Mouse (Mus musculus): ENCODE measurements around the gene Islr2. TPM values are rescaled to one million over a fixed set of nuclear protein-coding genes. Genes with fewer than 3 reads are reported as not detected.
"Not testable (repeated sequence)": the region's sequence is repeated elsewhere in the genome, so short reads cannot be mapped to it uniquely, and the experiment has no call there.

Islr2 gene
- polyA plus RNA-seq (2011; ENCODE audit: insufficient read depth, insufficient read length, low replicate concordance, missing spikeins), result 0.49 TPM in 1 of 2 replicates, not detected in the other

DNA sequence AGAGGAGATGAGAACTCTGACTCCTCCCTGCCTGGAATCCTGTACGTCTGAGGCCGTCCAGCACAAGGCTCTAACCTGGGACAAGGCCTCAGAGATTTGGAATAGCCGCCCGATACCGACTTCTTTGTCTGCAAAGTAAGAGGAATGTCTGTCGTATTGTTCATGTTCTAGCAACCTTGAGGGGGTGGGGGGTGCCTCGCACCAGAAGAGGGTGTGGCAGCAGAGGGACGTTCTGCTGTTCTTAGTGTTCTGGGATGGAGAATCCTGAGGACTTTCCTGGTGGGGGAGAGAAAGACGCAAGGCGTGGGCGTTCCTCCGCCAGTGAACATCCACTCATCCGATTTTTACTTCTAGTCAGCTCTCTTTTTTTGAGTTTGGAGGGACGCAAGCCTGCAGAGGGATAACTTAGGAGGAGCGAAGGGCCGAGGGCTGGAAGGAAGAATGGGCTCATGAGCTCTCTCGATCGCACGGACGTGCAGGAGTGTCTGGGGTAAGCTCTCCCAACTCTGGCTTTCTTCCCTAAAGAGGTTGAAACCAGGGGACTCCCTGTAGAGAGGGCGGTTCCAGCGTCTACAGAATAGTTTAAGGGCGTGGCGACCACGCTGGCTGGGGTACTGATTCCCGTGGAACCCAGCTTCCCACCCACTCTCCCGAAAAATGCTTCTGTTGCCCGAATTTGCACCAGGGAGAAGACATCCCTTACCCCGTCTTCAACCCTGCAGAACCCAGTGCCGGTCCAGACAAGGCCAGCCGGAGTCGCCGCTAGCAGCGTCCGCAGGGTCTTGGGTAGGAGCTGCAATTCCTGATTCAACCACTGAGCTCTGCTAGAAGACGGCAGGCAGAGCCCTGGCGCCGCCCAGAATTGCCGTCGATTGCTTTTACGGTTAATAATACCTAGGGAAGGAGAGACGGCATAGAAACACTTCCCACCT, at the start of gene Islr2, which contains the start of gene Islr:
Islr2 (minus strand) TSS at position 804 of the 932 bp plus-strand sequence.
Islr (minus strand) TSS at position 791 of the 932 bp plus-strand sequence.
- no peaks in the 10 kb centered on the region for H3K4me1 ChIP-seq (ENCODE audit: control insufficient read depth, insufficient read depth, low read length)
- no peak within 1 kb of the TSS; the same call in 1 of the 2 replicates for H3K27ac ChIP-seq (ENCODE audit: control insufficient read depth, insufficient read depth, low read depth, low read length, poor library complexity)
- TF ChIP-seq CTCF (IDR thresholded peaks at IDR 0.05; ENCODE audit: control insufficient read depth, insufficient read depth, low read length), result peak; percentile 41; the same call in 1 of the 2 replicates
- TF ChIP-seq POLR2A (IDR thresholded peaks at IDR 0.05; ENCODE audit: borderline replicate concordance, control insufficient read depth, low read depth, low read length), result no peak
- 8% methylated on average over 42 of the region's 42 CpGs for WGBS
- peak within 1 kb of the TSS; percentile 65 for H3K4me3 ChIP-seq (replicated peaks; ENCODE audit: control insufficient read depth, low read depth, low read length)

DNA sequence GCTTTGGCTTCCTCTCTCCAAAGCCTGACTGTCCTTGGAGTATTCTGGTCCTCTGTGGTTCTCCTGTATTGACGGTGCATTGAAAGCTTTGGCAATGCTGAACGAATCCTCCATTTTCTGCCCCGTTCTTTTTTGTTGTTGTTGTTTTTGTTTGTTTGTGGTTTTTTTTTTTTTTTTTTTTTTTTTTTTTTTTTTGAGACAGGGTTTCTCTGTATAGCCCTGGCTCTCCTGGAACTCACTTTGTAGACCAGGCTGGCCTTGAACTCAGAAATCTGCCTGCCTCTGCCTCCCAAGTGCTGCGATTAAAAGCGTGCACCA, 49.6 kb upstream of the Islr2 start:
- Histone ChIP-seq H3K4me1 (ENCODE audit: control insufficient read depth, insufficient read depth, low read length) (peaks cover 12% of the 10 kb centered on the region), H3K27ac (ENCODE audit: control insufficient read depth, insufficient read depth, low read depth, low read length, poor library complexity) (peak overlapping the region; percentile 74)
- WGBS, result 53% methylated on average over 5 of the region's 5 CpGs

DNA sequence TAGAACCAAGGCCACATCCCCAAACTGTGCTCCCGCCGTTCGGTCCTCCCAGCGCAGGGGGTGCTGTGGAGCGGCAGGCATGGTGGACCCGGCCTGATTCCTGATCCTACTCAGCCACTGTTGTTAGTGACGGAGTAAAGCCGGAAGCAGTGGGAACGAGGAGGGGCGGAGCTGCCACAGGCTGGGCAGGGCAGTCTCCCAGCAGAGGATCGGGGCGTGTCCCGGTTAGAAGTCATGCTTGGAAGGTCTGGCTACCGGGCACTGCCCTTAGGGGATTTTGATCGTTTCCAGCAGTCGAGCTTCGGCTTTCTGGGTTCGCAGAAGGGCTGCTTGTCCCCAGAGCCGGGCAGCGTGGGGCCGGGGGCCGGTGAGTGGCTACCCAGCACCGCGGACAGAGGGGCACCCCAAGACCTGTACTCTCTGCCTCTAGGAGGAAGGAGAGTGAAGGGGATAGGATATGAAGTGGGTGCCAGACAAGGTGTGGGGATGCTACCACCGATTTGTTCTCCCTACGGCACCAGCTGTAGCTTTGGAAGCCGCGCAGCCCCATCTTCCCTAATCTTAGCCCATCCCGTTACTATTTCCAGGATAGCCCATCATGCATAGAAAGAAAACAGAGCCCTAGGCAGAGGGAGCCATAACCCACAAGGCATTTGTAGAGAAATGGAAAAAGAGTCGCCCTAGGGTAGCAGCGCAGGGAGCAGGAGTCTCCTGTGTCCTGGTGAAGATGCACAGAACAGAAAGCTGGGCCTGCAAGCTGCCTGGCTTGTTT, 49.1 kb upstream of the Islr2 start, which contains the start of gene Stoml1:
Stoml1 (plus strand) TSS at position 132 of the 772 bp plus-strand sequence.
- under 1% methylated on average over 31 of the region's 31 CpGs for WGBS
- peak within 1 kb of the TSS; percentile 70 for H3K4me3 ChIP-seq (replicated peaks; ENCODE audit: control insufficient read depth, low read depth, low read length)
- peaks cover 12% of the 10 kb centered on the region for H3K4me1 ChIP-seq (ENCODE audit: control insufficient read depth, insufficient read depth, low read length)
- peak within 1 kb of the TSS; percentile 74 for H3K27ac ChIP-seq (ENCODE audit: control insufficient read depth, insufficient read depth, low read depth, low read length, poor library complexity)
- TF ChIP-seq CTCF (IDR thresholded peaks at IDR 0.05; ENCODE audit: control insufficient read depth, insufficient read depth, low read length) (peak; percentile 89), POLR2A (IDR thresholded peaks at IDR 0.05; ENCODE audit: borderline replicate concordance, control insufficient read depth, low read depth, low read length) (peak; percentile 75; the same call in 1 of the 2 replicates)

More for the DNA sequence above, 49.6 kb upstream of the Islr2 start:
- H3K4me3 ChIP-seq (replicated peaks; ENCODE audit: control insufficient read depth, low read depth, low read length), result peak overlapping the region; percentile 70

DNA sequence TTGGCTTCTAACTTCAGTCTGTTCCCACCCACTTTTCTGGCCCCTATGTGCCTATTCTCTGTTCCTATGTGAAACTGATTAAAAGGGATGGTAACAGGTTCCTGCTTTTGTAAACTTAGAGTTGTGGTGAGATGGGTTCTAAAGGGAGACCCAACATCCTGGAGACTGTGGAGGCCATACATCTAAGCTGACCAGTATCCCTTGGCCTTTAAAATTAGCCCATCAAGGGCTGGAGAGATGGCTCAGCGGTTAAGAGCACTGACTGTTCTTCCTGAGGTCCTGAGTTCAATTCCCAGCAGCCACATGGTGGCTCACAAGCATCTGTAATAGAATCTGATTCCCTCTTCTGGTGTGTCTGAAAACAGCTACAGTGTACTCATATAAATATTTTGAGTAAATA, 46.6 kb upstream of the Islr2 start:
- not testable (repeated sequence) for H3K27ac ChIP-seq (ENCODE audit: control insufficient read depth, insufficient read depth, low read depth, low read length, poor library complexity); H3K4me3 ChIP-seq (replicated peaks; ENCODE audit: control insufficient read depth, low read depth, low read length); H3K4me1 ChIP-seq (ENCODE audit: control insufficient read depth, insufficient read depth, low read length)
- 95% methylated on average over 1 of the region's 1 CpGs for WGBS

DNA sequence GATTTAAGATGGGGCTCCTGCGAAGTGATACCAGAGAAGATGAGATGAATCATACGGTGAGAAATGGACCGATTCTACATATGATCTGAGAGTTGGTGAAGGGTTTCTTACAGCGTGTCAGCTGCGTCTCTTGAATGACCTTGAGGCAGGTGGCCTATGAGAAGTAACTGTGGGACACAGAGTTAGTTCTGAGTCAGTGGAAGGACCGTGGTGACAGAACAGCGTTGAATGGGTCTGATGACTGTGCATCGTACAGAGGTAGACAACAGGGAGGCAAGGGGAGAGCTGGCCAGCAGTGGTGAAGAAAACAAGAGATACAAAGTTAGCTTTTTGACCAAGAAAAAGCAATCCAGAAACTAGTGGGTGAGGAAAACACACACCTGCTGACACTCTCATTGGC, 46.2 kb upstream of the Islr2 start:
- no peak overlapping the region for H3K4me3 ChIP-seq (replicated peaks; ENCODE audit: control insufficient read depth, low read depth, low read length)
- 79% methylated on average over 8 of the region's 8 CpGs for WGBS
- peaks cover 6% of the 10 kb centered on the region; the same call in 1 of the 2 replicates for H3K4me1 ChIP-seq (ENCODE audit: control insufficient read depth, insufficient read depth, low read length)
- TF ChIP-seq POLR2A (IDR thresholded peaks at IDR 0.05; ENCODE audit: borderline replicate concordance, control insufficient read depth, low read depth, low read length), result no peak
- no peak for TF ChIP-seq CTCF (IDR thresholded peaks at IDR 0.05; ENCODE audit: control insufficient read depth, insufficient read depth, low read length)
- no peak overlapping the region for H3K27ac ChIP-seq (ENCODE audit: control insufficient read depth, insufficient read depth, low read depth, low read length, poor library complexity)

DNA sequence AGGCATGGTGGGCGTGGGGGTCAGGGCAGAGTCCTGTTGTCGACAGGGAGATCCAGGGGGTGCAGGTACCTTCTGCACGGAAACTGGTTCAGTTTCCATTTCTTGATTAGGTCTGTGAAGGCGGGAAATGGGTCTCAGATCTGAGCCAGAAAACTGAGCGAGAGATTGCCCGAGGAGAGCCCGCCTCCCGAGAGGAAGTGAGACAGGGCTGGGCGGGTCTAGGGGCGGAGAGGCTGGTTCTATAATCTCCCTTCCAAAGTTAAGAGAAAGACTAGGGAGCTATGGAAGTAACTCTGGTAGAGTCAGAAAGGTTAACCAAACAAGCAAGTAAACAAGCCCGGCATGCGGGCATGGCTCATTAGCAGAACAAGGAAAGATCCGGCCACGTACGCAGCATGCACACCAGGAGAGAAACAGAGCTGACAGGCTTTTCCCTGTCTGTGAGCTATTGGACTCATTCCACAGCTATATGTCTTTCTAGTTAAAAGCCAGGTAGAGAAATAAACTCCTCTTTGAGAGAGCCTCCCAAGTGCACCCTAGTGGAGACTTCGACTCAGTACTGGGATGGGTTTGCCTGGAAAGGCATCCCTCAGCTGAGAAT, 45.6 kb upstream of the Islr2 start, which contains the start of gene Pml:
Pml (minus strand) TSS at position 195 of the 601 bp plus-strand sequence.
- TF ChIP-seq CTCF (IDR thresholded peaks at IDR 0.05; ENCODE audit: control insufficient read depth, insufficient read depth, low read length), result no peak
- peak; percentile 54 for TF ChIP-seq POLR2A (IDR thresholded peaks at IDR 0.05; ENCODE audit: borderline replicate concordance, control insufficient read depth, low read depth, low read length)
- Histone ChIP-seq H3K4me3 (replicated peaks; ENCODE audit: control insufficient read depth, low read depth, low read length) (peak within 1 kb of the TSS; percentile 84), H3K27ac (ENCODE audit: control insufficient read depth, insufficient read depth, low read depth, low read length, poor library complexity) (peak within 1 kb of the TSS; percentile 85), H3K4me1 (ENCODE audit: control insufficient read depth, insufficient read depth, low read length) (peaks cover 5% of the 10 kb centered on the region; the same call in 1 of the 2 replicates)
- WGBS, result under 1% methylated on average over 16 of the region's 16 CpGs

DNA sequence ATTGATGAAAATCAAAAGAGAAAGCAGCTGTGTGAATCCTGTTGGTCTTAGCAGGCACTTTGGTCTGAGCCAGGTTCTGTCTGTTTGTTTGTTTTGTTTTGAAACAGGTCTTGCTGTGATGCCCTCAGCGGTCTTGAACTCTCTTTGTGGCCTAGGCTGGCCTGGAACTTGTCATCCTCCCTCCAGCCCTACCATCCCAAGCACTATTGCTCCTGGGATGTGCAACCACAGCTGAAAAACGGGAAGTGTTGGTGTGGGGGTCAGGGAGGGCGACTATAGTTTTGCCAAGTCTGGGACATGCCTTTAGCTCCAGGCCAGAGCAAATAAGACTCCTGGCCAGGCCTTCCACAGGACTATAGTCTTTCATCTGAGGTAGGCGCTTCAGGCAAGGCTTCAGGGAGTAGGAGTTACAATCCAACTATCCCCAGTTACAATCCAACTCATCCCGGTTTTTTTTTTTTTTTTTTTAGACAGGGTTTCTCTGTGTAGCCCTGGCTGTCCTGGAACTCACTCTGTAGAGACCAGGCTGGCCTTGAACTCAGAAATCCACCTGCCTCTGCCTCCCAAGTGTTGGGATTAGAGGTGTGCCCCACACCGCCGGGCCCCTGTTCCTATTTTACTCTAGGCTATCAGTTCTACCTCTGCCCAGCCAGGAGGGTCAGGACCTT, 44.8 kb upstream of the Islr2 start:
- H3K4me3 ChIP-seq (replicated peaks; ENCODE audit: control insufficient read depth, low read depth, low read length), result peak overlapping the region; percentile 84
- WGBS, result under 1% methylated on average over 7 of the region's 7 CpGs
- TF ChIP-seq CTCF (IDR thresholded peaks at IDR 0.05; ENCODE audit: control insufficient read depth, insufficient read depth, low read length), result no peak
- peaks cover 3% of the 10 kb centered on the region; the same call in 1 of the 2 replicates for H3K4me1 ChIP-seq (ENCODE audit: control insufficient read depth, insufficient read depth, low read length)
- peak overlapping the region; percentile 85 for H3K27ac ChIP-seq (ENCODE audit: control insufficient read depth, insufficient read depth, low read depth, low read length, poor library complexity)
